Mouse (Mus musculus): ENCODE data around the gene Kif3b. TPM values are rescaled to one million over a fixed set of nuclear protein-coding genes. Genes with fewer than 3 reads are reported as not detected.
A peak's percentile ranks its signal among the peaks of the same experiment; 100 is the strongest.

The Kif3b gene
- polyA plus RNA-seq, 1 experiment, result 0.05 TPM

DNA sequence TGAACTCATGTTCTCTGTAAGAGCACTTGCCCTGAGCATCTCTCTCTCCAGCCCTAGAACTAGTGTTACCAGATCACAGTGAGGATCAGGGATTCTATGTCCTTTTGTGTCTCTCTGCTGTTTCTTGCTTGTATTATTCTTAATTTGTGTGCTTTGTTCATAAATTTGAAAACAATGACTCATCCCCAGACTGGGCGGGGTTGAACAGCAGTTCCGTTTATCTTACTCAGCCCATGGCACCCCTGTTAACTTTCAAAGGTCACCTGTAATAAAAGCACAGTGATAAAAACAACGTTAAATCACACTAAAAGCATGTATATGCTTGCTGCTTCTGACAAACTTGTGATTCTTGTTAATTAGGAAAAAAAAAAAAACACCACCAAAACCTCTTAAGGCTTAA lies 51.4 kb downstream of the Kif3b start:
- TF ChIP-seq GATA1 (IDR thresholded peaks at IDR 0.05; ENCODE audit: low read length) (no peak), TAL1 (IDR thresholded peaks at IDR 0.05; ENCODE audit: low read length) (no peak)
- H3K4me1 ChIP-seq (ENCODE audit: control insufficient read depth), result peaks cover 44% of the 10 kb centered on the region
- H3K27me3 ChIP-seq (ENCODE audit: control insufficient read depth), result no peaks in the 10 kb centered on the region
- no peak overlapping the region for H3K4me3 ChIP-seq (replicated peaks)
- no peaks in the 10 kb centered on the region for H3K9me3 ChIP-seq (ENCODE audit: control insufficient read depth, low read length)
- peaks cover 29% of the 10 kb centered on the region for H3K36me3 ChIP-seq (ENCODE audit: control insufficient read depth)

GRCm38 (mm10) chr2:153343191-153343590 lies 52.0 kb downstream of the Kif3b start:
- no peak for TF ChIP-seq GATA1 (IDR thresholded peaks at IDR 0.05; ENCODE audit: low read length)
- no peak for TF ChIP-seq TAL1 (IDR thresholded peaks at IDR 0.05; ENCODE audit: low read length)

GRCm38 (mm10) chr2:153345071-153345453 lies 53.8 kb downstream of the Kif3b start:
- peaks cover 66% of the 10 kb centered on the region for H3K4me1 ChIP-seq (ENCODE audit: control insufficient read depth)
- H3K27me3 ChIP-seq (ENCODE audit: control insufficient read depth), result no peaks in the 10 kb centered on the region
- H3K36me3 ChIP-seq (ENCODE audit: control insufficient read depth), result peaks cover 41% of the 10 kb centered on the region
- no peaks in the 10 kb centered on the region for H3K9me3 ChIP-seq (ENCODE audit: control insufficient read depth, low read length)
- peak overlapping the region; percentile 90 for H3K4me3 ChIP-seq (replicated peaks)
- TF ChIP-seq GATA1 (IDR thresholded peaks at IDR 0.05; ENCODE audit: low read length) (no peak), TAL1 (IDR thresholded peaks at IDR 0.05; ENCODE audit: low read length) (no peak)

More at GRCm38 (mm10) chr2:153343191-153343590, 52.0 kb downstream of the Kif3b start:
- H3K4me1 ChIP-seq (ENCODE audit: control insufficient read depth), result peaks cover 48% of the 10 kb centered on the region
- H3K36me3 ChIP-seq (ENCODE audit: control insufficient read depth), result peaks cover 29% of the 10 kb centered on the region
- no peak overlapping the region for H3K4me3 ChIP-seq (replicated peaks)
- H3K9me3 ChIP-seq (ENCODE audit: control insufficient read depth, low read length), result no peaks in the 10 kb centered on the region
- no peaks in the 10 kb centered on the region for H3K27me3 ChIP-seq (ENCODE audit: control insufficient read depth)

DNA sequence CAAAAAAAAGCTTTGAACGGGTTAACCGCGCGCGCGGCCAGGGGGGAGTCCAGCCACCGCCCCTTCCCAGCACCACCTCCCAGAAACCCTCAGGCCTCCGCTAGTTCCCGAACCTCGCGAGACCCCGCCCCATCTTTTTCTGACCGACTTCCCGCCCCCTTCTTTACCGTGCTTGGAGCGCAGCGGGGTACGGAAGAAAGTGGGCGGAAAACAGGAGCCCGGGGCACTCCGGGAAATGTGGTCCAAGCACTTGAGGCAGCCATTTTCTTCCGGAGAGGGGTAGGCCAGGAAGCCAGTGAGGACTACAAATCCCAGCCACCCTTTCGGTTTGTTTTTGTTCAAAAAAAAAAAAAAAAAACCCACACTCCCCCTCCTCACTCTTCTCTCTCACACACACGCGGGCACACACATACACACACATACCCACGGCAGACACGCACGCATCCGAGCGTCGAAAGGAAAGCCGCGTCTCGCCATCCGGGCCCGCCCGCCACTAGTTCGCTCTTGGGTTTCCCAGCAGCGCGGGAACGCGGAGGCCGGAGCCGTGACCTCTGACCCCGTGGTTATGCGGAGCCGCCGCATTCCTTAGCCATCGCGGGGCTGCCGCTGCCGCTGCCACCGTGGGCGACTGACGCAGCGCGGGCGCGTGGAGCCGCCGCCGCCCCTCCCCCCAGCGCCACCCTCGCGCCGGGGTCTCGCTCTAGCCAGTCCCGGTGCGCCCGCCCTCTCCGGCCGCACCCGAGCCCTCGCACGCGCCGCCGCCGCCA lies 54.4 kb downstream of the Kif3b start, which contains the start of gene Asxl1:
TSS of gene Asxl1 (plus strand) at position 376 of the 767 bp plus-strand sequence.
- Histone ChIP-seq H3K4me1 (ENCODE audit: control insufficient read depth) (peaks cover 70% of the 10 kb centered on the region), H3K36me3 (ENCODE audit: control insufficient read depth) (peaks cover 37% of the 10 kb centered on the region), H3K27me3 (ENCODE audit: control insufficient read depth) (no peaks in the 10 kb centered on the region), H3K4me3 (replicated peaks) (peak within 1 kb of the TSS; percentile 90), H3K9me3 (ENCODE audit: control insufficient read depth, low read length) (no peaks in the 10 kb centered on the region)
- TF ChIP-seq TAL1 (IDR thresholded peaks at IDR 0.05; ENCODE audit: low read length) (no peak), GATA1 (IDR thresholded peaks at IDR 0.05; ENCODE audit: low read length) (no peak)

DNA sequence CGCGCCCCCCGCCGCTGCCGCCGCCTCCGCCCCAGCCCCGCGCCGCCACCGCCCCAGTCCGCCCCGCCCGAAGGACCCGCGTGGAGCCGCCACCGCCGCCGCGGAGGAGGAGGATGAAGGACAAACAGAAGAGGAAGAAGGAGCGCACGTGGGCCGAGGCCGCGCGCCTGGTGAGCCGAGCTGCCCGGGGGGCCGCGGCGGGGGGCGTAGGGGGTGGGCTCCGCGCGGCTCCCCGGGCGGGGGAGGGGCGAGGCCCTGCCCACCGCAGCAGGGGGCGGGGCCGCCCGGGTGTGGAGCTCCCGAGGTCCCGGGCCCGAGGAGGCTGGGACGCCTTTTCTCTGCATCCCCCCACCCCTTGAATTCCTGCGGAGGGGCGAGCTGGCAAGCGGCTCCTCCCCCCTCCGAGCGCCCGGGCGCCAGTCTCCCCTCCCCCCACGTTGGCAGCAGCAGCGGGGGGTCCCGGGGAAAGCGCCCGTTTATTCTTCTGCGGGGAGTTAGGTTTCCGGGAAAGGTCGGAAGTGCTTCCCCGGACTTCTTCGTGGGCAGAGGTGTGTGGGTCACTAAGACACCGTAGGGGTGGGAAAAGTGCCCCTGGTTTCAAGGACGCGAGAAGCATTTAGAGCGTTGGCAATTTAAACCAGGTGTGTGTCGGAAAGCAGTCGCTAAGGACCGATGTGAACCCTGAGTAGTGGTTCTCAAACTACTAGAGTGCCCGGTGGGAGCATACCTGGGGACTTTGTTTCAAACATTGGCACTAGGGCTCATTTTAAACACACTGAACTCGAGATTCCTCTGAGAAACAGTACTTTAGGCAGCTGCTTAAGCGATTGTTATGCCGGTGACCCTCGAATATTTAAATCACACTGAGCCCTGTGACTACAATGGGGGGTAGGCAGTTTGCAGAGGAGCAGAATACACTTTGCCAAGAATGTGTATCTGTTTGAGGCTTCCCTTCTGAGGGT lies 55.3 kb downstream of the Kif3b start:
- H3K4me3 ChIP-seq (replicated peaks), result peak overlapping the region; percentile 90
- H3K36me3 ChIP-seq (ENCODE audit: control insufficient read depth), result peaks cover 44% of the 10 kb centered on the region
- no peaks in the 10 kb centered on the region for H3K9me3 ChIP-seq (ENCODE audit: control insufficient read depth, low read length)
- TF ChIP-seq TAL1 (IDR thresholded peaks at IDR 0.05; ENCODE audit: low read length) (no peak), GATA1 (IDR thresholded peaks at IDR 0.05; ENCODE audit: low read length) (no peak)
- no peaks in the 10 kb centered on the region for H3K27me3 ChIP-seq (ENCODE audit: control insufficient read depth)
- peaks cover 79% of the 10 kb centered on the region for H3K4me1 ChIP-seq (ENCODE audit: control insufficient read depth)

GRCm38 (mm10) chr2:153347183-153347781 lies 56.1 kb downstream of the Kif3b start:
- Histone ChIP-seq H3K36me3 (ENCODE audit: control insufficient read depth) (peaks cover 43% of the 10 kb centered on the region), H3K9me3 (ENCODE audit: control insufficient read depth, low read length) (no peaks in the 10 kb centered on the region), H3K4me3 (replicated peaks) (peak overlapping the region; percentile 90), H3K4me1 (ENCODE audit: control insufficient read depth) (peaks cover 78% of the 10 kb centered on the region), H3K27me3 (ENCODE audit: control insufficient read depth) (no peaks in the 10 kb centered on the region)
- TF ChIP-seq GATA1 (IDR thresholded peaks at IDR 0.05; ENCODE audit: low read length) (no peak), TAL1 (IDR thresholded peaks at IDR 0.05; ENCODE audit: low read length) (no peak)

- peak; percentile 9; the same call in 1 of the 2 replicates for TF ChIP-seq GATA1 (IDR thresholded peaks at IDR 0.05; ENCODE audit: low read length)
- no peak for TF ChIP-seq TAL1 (IDR thresholded peaks at IDR 0.05; ENCODE audit: low read length)
- peaks cover 68% of the 10 kb centered on the region for H3K4me1 ChIP-seq (ENCODE audit: control insufficient read depth)
- peaks cover 45% of the 10 kb centered on the region for H3K36me3 ChIP-seq (ENCODE audit: control insufficient read depth)
- H3K4me3 ChIP-seq (replicated peaks), result peak overlapping the region; percentile 90
- no peaks in the 10 kb centered on the region for H3K9me3 ChIP-seq (ENCODE audit: control insufficient read depth, low read length)
- H3K27me3 ChIP-seq (ENCODE audit: control insufficient read depth), result no peaks in the 10 kb centered on the region
Measured at GRCm38 (mm10) chr2:153348100-153348831, 57.1 kb downstream of the Kif3b start.

DNA sequence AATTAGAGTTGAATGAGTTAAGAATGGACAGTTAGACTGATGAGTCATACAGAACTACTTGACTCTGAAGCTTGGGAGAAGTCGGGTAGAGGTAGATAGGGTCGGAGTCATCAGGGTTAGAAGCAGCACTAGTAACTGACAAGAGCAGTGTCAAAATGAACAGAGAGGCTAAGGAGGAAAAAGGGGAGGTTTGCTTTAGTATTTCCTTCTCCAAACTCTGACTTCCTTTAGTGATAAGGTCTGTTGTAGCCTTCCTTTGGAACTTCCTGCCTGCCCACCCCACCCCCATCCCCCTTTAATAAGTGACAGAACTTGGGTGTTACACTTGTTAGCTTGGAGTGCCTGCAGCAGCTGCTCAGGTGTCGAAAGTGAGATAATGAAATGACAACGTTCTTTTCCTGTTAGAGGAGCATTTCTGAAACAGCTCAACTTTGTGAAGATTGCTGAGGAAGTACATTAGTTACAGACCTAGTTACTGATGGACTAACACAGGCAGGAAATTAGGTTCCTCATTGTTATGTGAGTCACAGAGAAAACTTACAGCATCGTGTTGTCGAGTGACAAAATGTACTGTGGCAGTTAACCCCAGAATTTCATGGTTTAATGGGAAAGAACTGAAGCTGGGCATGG lies 59.5 kb downstream of the Kif3b start:
- no peaks in the 10 kb centered on the region for H3K27me3 ChIP-seq (ENCODE audit: control insufficient read depth)
- TF ChIP-seq TAL1 (IDR thresholded peaks at IDR 0.05; ENCODE audit: low read length), result peak; percentile 39; the same call in 2 of the 3 replicates
- TF ChIP-seq GATA1 (IDR thresholded peaks at IDR 0.05; ENCODE audit: low read length), result no peak
- peaks cover 51% of the 10 kb centered on the region for H3K4me1 ChIP-seq (ENCODE audit: control insufficient read depth)
- peak overlapping the region; percentile 26 for H3K4me3 ChIP-seq (replicated peaks)
- H3K9me3 ChIP-seq (ENCODE audit: control insufficient read depth, low read length), result no peaks in the 10 kb centered on the region
- peaks cover 61% of the 10 kb centered on the region for H3K36me3 ChIP-seq (ENCODE audit: control insufficient read depth)

Measured in erythroblast, embryonic 14.5 days (primary cell).